Mouse (Mus musculus) liver, adult 2 months (tissue): ENCODE data around the gene Far1. TPM values are rescaled to one million over a fixed set of nuclear protein-coding genes. Genes with fewer than 3 reads are reported as not detected.

ENCODE experiments used
- DNase-seq: peaks from one replicate; pipeline ENCODE4 v3.0.0-alpha.2; 2011; ENCODE audit warnings: low read depth, low spot score; ENCODE audit errors: extremely low read depth
- H3K27ac ChIP-seq: fragments of 200-500 bp; replicated peaks from 2 replicates; pipeline ENCODE4 v1.5.1; 2012; ENCODE audit warnings: low read depth, mild to moderate bottlenecking, control low read depth, inconsistent platforms, low read length; ENCODE audit not compliant: insufficient read depth
- H3K27me3 ChIP-seq: fragments of 200-500 bp; 2 replicates; pipeline ENCODE4 v1.6.1; 2012; ENCODE audit warnings: mild to moderate bottlenecking, moderate library complexity, low read length, inconsistent platforms; ENCODE audit not compliant: control insufficient read depth, insufficient read depth
- H3K36me3 ChIP-seq: fragments of 200-500 bp; 2 replicates; pipeline ENCODE4 v1.6.1; 2012; ENCODE audit warnings: low read length, inconsistent platforms; ENCODE audit not compliant: control insufficient read depth, insufficient read depth
- H3K4me1 ChIP-seq: fragments of 200-500 bp; 2 replicates; pipeline ENCODE4 v1.6.1; 2011; ENCODE audit warnings: low read length; ENCODE audit not compliant: control insufficient read depth, insufficient read depth
- H3K4me3 ChIP-seq: fragments of 200-500 bp; 2 replicates; pipeline ENCODE4 v1.5.1; 2011; ENCODE audit warnings: low read depth, mild to moderate bottlenecking, control low read depth, low read length, moderate library complexity; ENCODE audit not compliant: insufficient read depth
- H3K79me2 ChIP-seq: fragments of 200-500 bp; 2 replicates; pipeline ENCODE4 v1.6.1; 2012; ENCODE audit warnings: inconsistent platforms, mild to moderate bottlenecking, low read length, moderate library complexity; ENCODE audit not compliant: control insufficient read depth, insufficient read depth
- H3K9ac ChIP-seq: fragments of 200-500 bp; 2 replicates; pipeline ENCODE4 v1.6.1; 2012; ENCODE audit warnings: low read depth, mild to moderate bottlenecking, control low read depth, inconsistent platforms, low read length
- CTCF ChIP-seq: fragments of 200-500 bp; IDR thresholded peaks from 2 replicates; pipeline ENCODE4 v1.5.1; 2011; ENCODE audit warnings: low read depth, low read length, control low read depth
- POLR2A ChIP-seq: fragments of 200-500 bp; IDR thresholded peaks from 2 replicates; pipeline ENCODE4 v1.6.1; 2011; ENCODE audit warnings: low read length, control low read depth; ENCODE audit not compliant: insufficient read depth; ENCODE audit errors: extremely low read depth
- WGBS: fragments of 180-500 bp; shearing (Covaris S2); methylation state at CpG from one replicate; pipeline ENCODE4 v1.1.7; 2018; 5-methylcytosine and 5-hydroxymethylcytosine counted together
- polyA plus RNA-seq: library from polyadenylated mRNA; depleted of rRNA; stranded (reverse); fragments of >200 nt; gene quantifications from 2 replicates; pipeline ENCODE4 v1.2.3, GENCODE M21; 2012
- total RNA-seq: library from RNA; depleted of rRNA; stranded (reverse); fragments of >200 nt; gene quantifications from 2 replicates; pipeline ENCODE4 v1.2.3, GENCODE M21; 2014

Gene Far1
- total and polyA plus RNA-seq, 2 experiments, result 0.73 to 6.8 TPM

GRCm38 (mm10) chr7:113572741-113573140 is 59.1 kb downstream of the Far1 start:
- Histone ChIP-seq H3K36me3 (no peaks in the 10 kb centered on the region), H3K4me1 (no peaks in the 10 kb centered on the region), H3K9ac (no peak overlapping the region), H3K27ac (no peak overlapping the region), H3K79me2 (no peaks in the 10 kb centered on the region), H3K27me3 (no peaks in the 10 kb centered on the region), H3K4me3 (no peak overlapping the region)
- WGBS, result 64% methylated on average over 2 of the region's 2 CpGs
- TF ChIP-seq CTCF (no peak), POLR2A (no peak)
- DNase-seq, result no peak

- no peaks in the 10 kb centered on the region for H3K36me3 ChIP-seq
- no peak overlapping the region for H3K9ac ChIP-seq
- H3K79me2 ChIP-seq, result no peaks in the 10 kb centered on the region
- TF ChIP-seq CTCF (no peak), POLR2A (no peak)
- no peak overlapping the region for H3K4me3 ChIP-seq
- WGBS, result 91% methylated on average over 2 of the region's 2 CpGs
- H3K4me1 ChIP-seq, result no peaks in the 10 kb centered on the region
- no peak overlapping the region for H3K27ac ChIP-seq
- DNase-seq, result no peak
- no peaks in the 10 kb centered on the region for H3K27me3 ChIP-seq
These were observed 68.5 kb downstream of the Far1 start for GRCm38 (mm10) chr7:113582111-113582510.

GRCm38 (mm10) chr7:113589211-113589610 is 75.6 kb downstream of the Far1 start:
- WGBS, result 79% methylated on average over 2 of the region's 2 CpGs
- H3K9ac ChIP-seq, result no peak overlapping the region
- H3K4me3 ChIP-seq, result no peak overlapping the region
- no peaks in the 10 kb centered on the region for H3K4me1 ChIP-seq
- no peak for DNase-seq
- TF ChIP-seq CTCF (no peak), POLR2A (no peak)
- no peak overlapping the region for H3K27ac ChIP-seq
- no peaks in the 10 kb centered on the region for H3K36me3 ChIP-seq
- no peaks in the 10 kb centered on the region for H3K27me3 ChIP-seq
- no peaks in the 10 kb centered on the region for H3K79me2 ChIP-seq

DNA sequence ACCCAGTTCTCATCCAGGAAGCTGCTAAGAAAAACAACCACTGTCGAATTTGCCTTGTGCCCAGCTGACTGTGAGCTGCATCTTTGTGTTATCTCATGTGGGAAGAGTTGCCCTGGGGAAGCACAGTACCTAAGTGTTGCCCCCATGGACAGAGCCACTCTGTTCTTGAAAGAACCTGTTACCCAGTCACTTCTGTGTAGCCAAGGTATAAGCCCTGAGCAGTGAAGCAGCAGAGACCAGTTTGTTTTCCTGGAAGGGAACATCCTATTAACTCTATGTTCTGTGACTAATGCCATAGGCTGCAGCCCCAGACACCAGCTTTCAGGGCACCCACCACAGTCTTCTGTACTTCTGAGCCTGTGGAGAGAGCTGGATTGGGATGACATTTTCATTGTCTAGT is 76.7 kb downstream of the Far1 start:
- no peak overlapping the region for H3K4me3 ChIP-seq
- no peak overlapping the region for H3K9ac ChIP-seq
- H3K27ac ChIP-seq, result no peak overlapping the region
- no peaks in the 10 kb centered on the region for H3K4me1 ChIP-seq
- H3K79me2 ChIP-seq, result no peaks in the 10 kb centered on the region
- no peak for DNase-seq
- WGBS, result 44% methylated on average over 1 of the region's 1 CpGs
- no peak for TF ChIP-seq CTCF
- TF ChIP-seq POLR2A, result no peak
- H3K27me3 ChIP-seq, result no peaks in the 10 kb centered on the region
- H3K36me3 ChIP-seq, result no peaks in the 10 kb centered on the region

- no peak overlapping the region for H3K27ac ChIP-seq
- WGBS, result 42% methylated on average over 1 of the region's 1 CpGs
- no peak for TF ChIP-seq CTCF
- TF ChIP-seq POLR2A, result no peak
These were observed 77.5 kb downstream of the Far1 start for GRCm38 (mm10) chr7:113591084-113591483.

GRCm38 (mm10) chr7:113591557-113592354 is 78.1 kb downstream of the Far1 start:
- Histone ChIP-seq H3K79me2 (no peaks in the 10 kb centered on the region), H3K4me1 (no peaks in the 10 kb centered on the region), H3K9ac (no peak overlapping the region), H3K27ac (no peak overlapping the region), H3K36me3 (no peaks in the 10 kb centered on the region), H3K27me3 (no peaks in the 10 kb centered on the region), H3K4me3 (no peak overlapping the region)
- no peak for DNase-seq
- TF ChIP-seq CTCF, result no peak
- TF ChIP-seq POLR2A, result no peak
- 78% methylated on average over 9 of the region's 9 CpGs for WGBS

More at GRCm38 (mm10) chr7:113591084-113591483, 77.5 kb downstream of the Far1 start:
- Histone ChIP-seq H3K27me3 (no peaks in the 10 kb centered on the region), H3K9ac (no peak overlapping the region), H3K4me3 (no peak overlapping the region), H3K36me3 (no peaks in the 10 kb centered on the region), H3K79me2 (no peaks in the 10 kb centered on the region), H3K4me1 (no peaks in the 10 kb centered on the region)
- DNase-seq, result no peak
